Mouse (Mus musculus) layer of hippocampus, postnatal 10 days (tissue): ENCODE results near the gene Irak1. TPM values are rescaled to one million over a fixed set of nuclear protein-coding genes. Genes with fewer than 3 reads are reported as not detected.

ENCODE experiments used
- DNase-seq, 2 experiments: peaks; one replicate each; pipeline ENCODE4 v3.0.0; 2021; ENCODE audit warnings: low spot score in 2 of 2
- long read RNA-seq: library from polyadenylated mRNA; stranded (forward); transcript quantifications from one replicate; pipeline ENCODE4 v2.0.0, GENCODE M21; 2023
- total RNA-seq, 2 experiments: library from RNA; stranded (reverse); gene quantifications; 2 replicates each; pipeline ENCODE4 v1.2.3; 2021

Irak1 gene
- 10 to 100 TPM; 52.5 to 52.9 TPM for total RNA-seq
- long read RNA-seq, partial matches to known transcripts = 9 of 35 reads
- long read RNA-seq, other reads (novel, unspliced or antisense) = 20 of 35 reads

- peak; percentile 70 to 82 for DNase-seq
These were observed at the start of gene Irak1 for GRCm38 (mm10) chrX:74023188-74024049. Gene Irak1 (minus strand): TSS chrX:74023918.

- DNase-seq = no peak
These were observed 47.1 kb upstream of the Irak1 start for GRCm38 (mm10) chrX:74070794-74071193.

- peak in 1 of 2 experiments; percentile 15 for DNase-seq
These were observed 44.2 kb upstream of the Irak1 start for GRCm38 (mm10) chrX:74067891-74068290.

GRCm38 (mm10) chrX:74045107-74045506 is 21.4 kb upstream of the Irak1 start:
- DNase-seq = no peak

- DNase-seq = no peak
These were observed 14.1 kb upstream of the Irak1 start for GRCm38 (mm10) chrX:74037702-74038375.

- DNase-seq = no peak
These were observed 6.3 kb upstream of the Irak1 start for GRCm38 (mm10) chrX:74030000-74030399.

- no peak for DNase-seq
These were observed 927 bp downstream of the Irak1 start for GRCm38 (mm10) chrX:74022795-74023187.

GRCm38 (mm10) chrX:74014597-74014996 is 9.1 kb downstream of the Irak1 start:
- no peak for DNase-seq

- DNase-seq = no peak
These were observed 15.7 kb downstream of the Irak1 start for GRCm38 (mm10) chrX:74008063-74008462.

- no peak for DNase-seq
These were observed 17.3 kb downstream of the Irak1 start for GRCm38 (mm10) chrX:74006401-74006800.

GRCm38 (mm10) chrX:74003644-74004043 is 20.1 kb downstream of the Irak1 start:
- DNase-seq = no peak

- DNase-seq = no peak
These were observed 22.7 kb downstream of the Irak1 start for GRCm38 (mm10) chrX:74001024-74001423.

GRCm38 (mm10) chrX:73998911-73999869 is 24.5 kb downstream of the Irak1 start:
- DNase-seq = peak; percentile 20 to 31

GRCm38 (mm10) chrX:73977783-73978182 is 45.9 kb downstream of the Irak1 start:
- no peak for DNase-seq

GRCm38 (mm10) chrX:73976283-73976682 is 47.4 kb downstream of the Irak1 start:
- DNase-seq = no peak

- DNase-seq = no peak
These were observed 50.9 kb downstream of the Irak1 start for GRCm38 (mm10) chrX:73972774-73973173.

- DNase-seq = no peak
These were observed 52.9 kb downstream of the Irak1 start for GRCm38 (mm10) chrX:73970781-73971180.

- DNase-seq = no peak
These were observed 54.0 kb downstream of the Irak1 start for GRCm38 (mm10) chrX:73969729-73970128.

GRCm38 (mm10) chrX:73969167-73969566 is 54.6 kb downstream of the Irak1 start:
- DNase-seq = no peak

- peak; percentile 80 to 87 for DNase-seq
These were observed 56.3 kb downstream of the Irak1 start for GRCm38 (mm10) chrX:73967177-73968075.
